Mouse (Mus musculus) CD4-positive, CD25-positive, alpha-beta regulatory T cell, adult 2 months (primary cell): Measurements from ENCODE around the gene Plce1.

ENCODE experiments used
- DNase-seq: peaks from one replicate; pipeline ENCODE4 v3.0.0-alpha.2; 2012; ENCODE audit warnings: low read depth, low spot score

Plce1 gene

GRCm38 (mm10) chr19:38723969-38724368 is 243.1 kb downstream of the Plce1 start:
- DNase-seq = no peak

GRCm38 (mm10) chr19:38728842-38729241 is 247.9 kb downstream of the Plce1 start:
- DNase-seq = no peak

- no peak for DNase-seq
Observed at GRCm38 (mm10) chr19:38729264-38729663, 248.4 kb downstream of the Plce1 start.

- no peak for DNase-seq
Observed at GRCm38 (mm10) chr19:38744546-38744945, 263.6 kb downstream of the Plce1 start.

- DNase-seq = peak; percentile 24
Observed at GRCm38 (mm10) chr19:38745810-38746491, 265.0 kb downstream of the Plce1 start.

GRCm38 (mm10) chr19:38746492-38747014 is 265.6 kb downstream of the Plce1 start:
- DNase-seq = no peak

- DNase-seq = no peak
Observed at GRCm38 (mm10) chr19:38750192-38750591, 269.3 kb downstream of the Plce1 start.

GRCm38 (mm10) chr19:38757161-38757560 is 276.3 kb downstream of the Plce1 start:
- no peak for DNase-seq

- no peak for DNase-seq
Observed at GRCm38 (mm10) chr19:38758056-38758455, 277.1 kb downstream of the Plce1 start.

- DNase-seq = no peak
Observed at GRCm38 (mm10) chr19:38758685-38759472, 278.0 kb downstream of the Plce1 start.

GRCm38 (mm10) chr19:38760441-38760840 is 279.5 kb downstream of the Plce1 start:
- no peak for DNase-seq

- no peak for DNase-seq
Observed at GRCm38 (mm10) chr19:38766306-38766705, 285.4 kb downstream of the Plce1 start.

GRCm38 (mm10) chr19:38775548-38775947 is 294.6 kb downstream of the Plce1 start:
- DNase-seq = peak; percentile 23

- DNase-seq = no peak
Observed at GRCm38 (mm10) chr19:38778805-38779204, 297.9 kb downstream of the Plce1 start.

- no peak for DNase-seq
Observed at GRCm38 (mm10) chr19:38783542-38783941, 302.6 kb downstream of the Plce1 start.

- DNase-seq = no peak
Observed at GRCm38 (mm10) chr19:38787756-38788155, 306.8 kb downstream of the Plce1 start.

- DNase-seq = no peak
Observed at GRCm38 (mm10) chr19:38793563-38794045, 312.7 kb downstream of the Plce1 start.

- no peak for DNase-seq
Observed at GRCm38 (mm10) chr19:38796546-38796945, 315.6 kb downstream of the Plce1 start.

- DNase-seq = no peak
Observed at GRCm38 (mm10) chr19:38798291-38798690, 317.4 kb downstream of the Plce1 start.

GRCm38 (mm10) chr19:38798801-38799200 is 317.9 kb downstream of the Plce1 start:
- DNase-seq = no peak

GRCm38 (mm10) chr19:38818191-38818590 is 337.3 kb downstream of the Plce1 start:
- DNase-seq = no peak

- peak; percentile 94 for DNase-seq
Observed at GRCm38 (mm10) chr19:38818766-38819426, 338.0 kb downstream of the Plce1 start, which contains the start of gene Noc3l. Gene Noc3l, minus strand, starts transcription at chr19:38819237.
